Mouse (Mus musculus) left cerebral cortex, adult 2 months (tissue): ENCODE data around the gene Rpl39l. TPM values are rescaled to one million over a fixed set of nuclear protein-coding genes. Genes with fewer than 3 reads are reported as not detected.

Source experiments
- total RNA-seq, 2 experiments: library from RNA; stranded (reverse); gene quantifications; 2 replicates each; pipeline ENCODE4 v1.2.3; 2021

Gene Rpl39l
- total RNA-seq, 2 experiments from 2014 or later = not detected

Other genes with a start within 250 kb of the Rpl39l start
- gene Grin2a, start 174.7 kb upstream of the Rpl39l start, total RNA-seq = 100 to 1,000 TPM; 274 to 277 TPM
- gene Atf7ip2, start 22.5 kb downstream of the Rpl39l start, total RNA-seq = not detected
- gene Emp2, start 143.7 kb downstream of the Rpl39l start, total RNA-seq = 10 to 100 TPM; 12.9 to 13.2 TPM
- 1 to 10 TPM; 7.9 to 9.2 TPM for gene Tekt5, start 225.3 kb downstream of the Rpl39l start, total RNA-seq
- gene Nubp1, start 241.7 kb downstream of the Rpl39l start, total RNA-seq = 10 to 100 TPM; 16.9 to 17.5 TPM